Mouse (Mus musculus): ENCODE data around the gene Mmp9.

DNA sequence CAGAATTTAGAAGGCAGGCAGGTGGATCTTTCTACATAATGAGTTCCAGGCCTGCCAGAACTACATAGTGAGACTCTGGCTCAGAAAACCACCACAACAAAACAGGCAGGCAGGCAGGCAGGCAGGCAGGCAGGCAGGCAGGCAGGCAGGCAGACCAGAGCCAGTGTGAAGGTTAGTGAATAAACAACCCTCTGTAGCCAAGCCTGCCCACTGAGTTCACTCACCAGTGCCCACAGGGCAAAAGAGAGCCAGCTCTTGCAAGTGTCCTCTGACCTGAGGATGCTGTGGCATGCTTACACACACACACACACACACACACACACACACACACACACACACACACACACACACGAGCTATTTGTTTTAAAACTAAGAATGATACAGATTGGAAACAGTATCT, 37.1 kb upstream of the Mmp9 start:
- TF ChIP-seq CTCF (IDR thresholded peaks at IDR 0.05; ENCODE audit: borderline replicate concordance, control insufficient read depth, extremely low read depth, insufficient read depth, low read length, poor library complexity), result no peak
- no peak for TF ChIP-seq POLR2A (IDR thresholded peaks at IDR 0.05; ENCODE audit: control insufficient read depth, extremely low read depth, insufficient read depth, low read length, poor library complexity)
